Mouse (Mus musculus): Measurements from ENCODE around the gene Crmp1. TPM values are rescaled to one million over a fixed set of nuclear protein-coding genes. Genes with fewer than 3 reads are reported as not detected.

The Crmp1 gene
- polyA plus RNA-seq, 1 experiment from 2014 or later: 82.9 TPM

DNA sequence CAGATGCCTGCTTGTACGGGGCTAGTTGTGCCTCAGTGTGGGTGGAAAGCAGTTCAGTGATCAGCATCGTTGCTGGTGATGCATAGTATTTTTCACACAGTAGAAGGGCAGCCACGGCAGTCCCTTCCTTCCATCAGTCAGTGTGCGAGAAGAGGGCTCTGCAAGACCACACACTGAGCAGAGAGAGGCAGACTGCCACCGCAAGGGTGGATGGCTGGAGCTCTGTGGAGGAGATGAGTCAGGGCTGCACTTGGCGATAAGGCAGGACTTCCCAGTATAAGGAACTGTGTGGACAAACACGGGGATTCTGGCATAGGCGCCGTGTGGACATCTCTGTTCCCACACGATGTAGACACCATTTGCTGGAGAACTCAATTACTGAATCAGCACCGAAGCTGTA lies 39.3 kb downstream of the Crmp1 start:
- Histone ChIP-seq H3K4me1 (ENCODE audit: control insufficient read depth, insufficient read depth, low read length) (no peaks in the 10 kb centered on the region), H3K4me3 (ENCODE audit: low read depth, low read length) (no peak overlapping the region), H3K9me3 (replicated peaks; ENCODE audit: control insufficient read depth, low read length) (no peaks in the 10 kb centered on the region), H3K27me3 (ENCODE audit: control insufficient read depth, insufficient read depth, low read length) (no peaks in the 10 kb centered on the region), H3K36me3 (replicated peaks; ENCODE audit: control insufficient read depth, insufficient read depth, low read depth, low read length) (no peaks in the 10 kb centered on the region), H3K4me2 (ENCODE audit: low read depth, low read length) (no peak overlapping the region), H3K9ac (replicated peaks; ENCODE audit: low read length) (no peak overlapping the region), H3K27ac (replicated peaks; ENCODE audit: low read depth, low read length) (no peak overlapping the region)
- DNase-seq (ENCODE audit: low spot score): no peak
- 92% methylated on average over 11 of the region's 11 CpGs for WGBS
- no peak for ATAC-seq (replicated peaks; ENCODE audit: insufficient number of reproducible peaks, low FRiP score, low TSS enrichment, low read depth)

GRCm38 (mm10) chr5:37288374-37288773 lies 46.6 kb downstream of the Crmp1 start:
- H3K4me3 ChIP-seq (ENCODE audit: low read depth, low read length): no peak overlapping the region
- H3K4me2 ChIP-seq (ENCODE audit: low read depth, low read length): no peak overlapping the region
- no peaks in the 10 kb centered on the region for H3K9me3 ChIP-seq (replicated peaks; ENCODE audit: control insufficient read depth, low read length)
- no peak overlapping the region for H3K9ac ChIP-seq (replicated peaks; ENCODE audit: low read length)
- no peaks in the 10 kb centered on the region for H3K27me3 ChIP-seq (ENCODE audit: control insufficient read depth, insufficient read depth, low read length)
- H3K4me1 ChIP-seq (ENCODE audit: control insufficient read depth, insufficient read depth, low read length): no peaks in the 10 kb centered on the region
- WGBS: 62% methylated on average over 3 of the region's 3 CpGs
- DNase-seq (ENCODE audit: low spot score) (peak; percentile 50), ATAC-seq (replicated peaks; ENCODE audit: insufficient number of reproducible peaks, low FRiP score, low TSS enrichment, low read depth) (0 out of 2 replicates have a peak, but pooled peaks have one; percentile 47)
- H3K27ac ChIP-seq (replicated peaks; ENCODE audit: low read depth, low read length): no peak overlapping the region
- no peaks in the 10 kb centered on the region for H3K36me3 ChIP-seq (replicated peaks; ENCODE audit: control insufficient read depth, insufficient read depth, low read depth, low read length)

DNA sequence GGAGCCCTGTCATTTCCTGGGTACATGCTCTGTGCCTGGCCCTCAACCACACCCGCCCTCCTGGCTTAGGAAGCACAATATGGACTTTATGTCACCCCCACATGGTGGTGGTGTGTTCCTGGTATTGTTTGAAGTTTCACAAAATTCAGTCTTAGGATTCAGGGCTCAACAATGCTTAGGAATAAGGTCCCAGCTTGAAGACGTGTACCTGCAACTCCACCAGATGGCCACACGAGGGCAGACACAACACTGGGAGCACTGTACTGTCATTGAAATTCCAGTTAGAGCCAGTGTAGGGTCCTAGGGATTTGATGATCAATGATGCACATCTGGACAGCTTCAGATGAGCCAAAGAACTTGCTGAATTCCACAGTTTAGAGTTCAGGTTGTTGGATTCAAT lies 47.5 kb downstream of the Crmp1 start:
- WGBS: 13% methylated on average over 3 of the region's 3 CpGs
- no peaks in the 10 kb centered on the region for H3K9me3 ChIP-seq (replicated peaks; ENCODE audit: control insufficient read depth, low read length)
- H3K36me3 ChIP-seq (replicated peaks; ENCODE audit: control insufficient read depth, insufficient read depth, low read depth, low read length): no peaks in the 10 kb centered on the region
- no peak overlapping the region for H3K4me3 ChIP-seq (ENCODE audit: low read depth, low read length)
- no peak overlapping the region for H3K9ac ChIP-seq (replicated peaks; ENCODE audit: low read length)
- no peaks in the 10 kb centered on the region for H3K4me1 ChIP-seq (ENCODE audit: control insufficient read depth, insufficient read depth, low read length)
- no peak overlapping the region for H3K27ac ChIP-seq (replicated peaks; ENCODE audit: low read depth, low read length)
- no peak overlapping the region for H3K4me2 ChIP-seq (ENCODE audit: low read depth, low read length)
- ATAC-seq (replicated peaks; ENCODE audit: insufficient number of reproducible peaks, low FRiP score, low TSS enrichment, low read depth) (no peak), DNase-seq (ENCODE audit: low spot score) (peak; percentile 75)
- H3K27me3 ChIP-seq (ENCODE audit: control insufficient read depth, insufficient read depth, low read length): no peaks in the 10 kb centered on the region

GRCm38 (mm10) chr5:37290983-37291382 lies 49.2 kb downstream of the Crmp1 start:
- no peak overlapping the region for H3K27ac ChIP-seq (replicated peaks; ENCODE audit: low read depth, low read length)
- H3K9ac ChIP-seq (replicated peaks; ENCODE audit: low read length): no peak overlapping the region
- H3K4me3 ChIP-seq (ENCODE audit: low read depth, low read length): no peak overlapping the region
- ATAC-seq (replicated peaks; ENCODE audit: insufficient number of reproducible peaks, low FRiP score, low TSS enrichment, low read depth) (no peak), DNase-seq (ENCODE audit: low spot score) (peak; percentile 13)
- no peak overlapping the region for H3K4me2 ChIP-seq (ENCODE audit: low read depth, low read length)
- WGBS: 72% methylated on average over 9 of the region's 9 CpGs
- H3K4me1 ChIP-seq (ENCODE audit: control insufficient read depth, insufficient read depth, low read length): no peaks in the 10 kb centered on the region
- no peaks in the 10 kb centered on the region for H3K9me3 ChIP-seq (replicated peaks; ENCODE audit: control insufficient read depth, low read length)
- no peaks in the 10 kb centered on the region for H3K36me3 ChIP-seq (replicated peaks; ENCODE audit: control insufficient read depth, insufficient read depth, low read depth, low read length)
- H3K27me3 ChIP-seq (ENCODE audit: control insufficient read depth, insufficient read depth, low read length): no peaks in the 10 kb centered on the region

DNA sequence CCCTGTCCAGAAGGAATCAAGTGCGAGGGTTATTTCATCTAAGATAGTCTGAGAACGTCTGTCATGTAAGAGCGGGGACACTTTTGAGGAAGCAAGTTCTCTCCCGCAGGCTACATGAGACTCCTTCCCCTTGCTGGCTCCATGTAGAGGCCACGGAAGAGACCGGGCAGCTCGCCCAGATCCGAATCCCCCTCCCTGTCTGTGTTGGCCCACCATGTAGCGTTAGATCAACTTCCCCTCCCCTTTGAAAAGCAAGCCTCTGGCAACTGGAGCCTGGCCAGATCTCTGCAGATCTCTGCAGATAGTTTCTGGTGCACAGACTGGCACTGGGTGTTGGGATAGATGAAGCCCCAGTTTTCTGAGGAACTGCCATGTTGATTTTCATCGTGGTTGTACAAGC lies 55.0 kb downstream of the Crmp1 start:
- Histone ChIP-seq H3K27me3 (ENCODE audit: control insufficient read depth, insufficient read depth, low read length) (no peaks in the 10 kb centered on the region), H3K36me3 (replicated peaks; ENCODE audit: control insufficient read depth, insufficient read depth, low read depth, low read length) (no peaks in the 10 kb centered on the region), H3K27ac (replicated peaks; ENCODE audit: low read depth, low read length) (no peak overlapping the region), H3K4me3 (ENCODE audit: low read depth, low read length) (no peak overlapping the region), H3K4me2 (ENCODE audit: low read depth, low read length) (no peak overlapping the region), H3K9ac (replicated peaks; ENCODE audit: low read length) (no peak overlapping the region), H3K4me1 (ENCODE audit: control insufficient read depth, insufficient read depth, low read length) (no peaks in the 10 kb centered on the region), H3K9me3 (replicated peaks; ENCODE audit: control insufficient read depth, low read length) (no peaks in the 10 kb centered on the region)
- ATAC-seq (replicated peaks; ENCODE audit: insufficient number of reproducible peaks, low FRiP score, low TSS enrichment, low read depth) (no peak), DNase-seq (ENCODE audit: low spot score) (no peak)
- 83% methylated on average over 10 of the region's 10 CpGs for WGBS

GRCm38 (mm10) chr5:37298370-37298769 lies 56.6 kb downstream of the Crmp1 start:
- whole genome bisulfite sequencing: 22% methylated on average over 7 of the region's 7 CpGs
- ATAC-seq (replicated peaks; ENCODE audit: insufficient number of reproducible peaks, low FRiP score, low TSS enrichment, low read depth): no peak

DNA sequence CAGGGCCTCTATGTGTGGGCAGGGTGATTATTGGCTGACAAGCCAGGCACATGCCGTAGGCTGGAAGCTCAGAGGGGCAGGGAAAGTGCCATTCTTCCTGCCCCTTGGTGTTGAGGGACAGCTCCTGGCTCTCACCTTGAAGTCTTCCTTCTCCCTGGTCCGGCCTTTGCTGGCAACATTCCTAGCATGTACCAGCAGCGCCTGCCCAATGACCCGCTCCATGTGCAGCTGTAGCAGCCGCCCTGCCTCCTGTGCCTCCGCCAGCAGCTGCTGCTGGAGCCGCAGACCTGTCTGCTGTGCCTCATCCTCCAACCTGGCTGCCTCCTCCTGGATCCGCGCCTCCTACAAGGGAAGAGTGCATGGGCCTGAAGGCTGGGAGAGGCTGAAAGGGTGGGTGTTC lies 68.3 kb downstream of the Crmp1 start:
- Histone ChIP-seq H3K9ac (replicated peaks; ENCODE audit: low read length) (no peak overlapping the region), H3K4me3 (ENCODE audit: low read depth, low read length) (no peak overlapping the region), H3K36me3 (replicated peaks; ENCODE audit: control insufficient read depth, insufficient read depth, low read depth, low read length) (no peaks in the 10 kb centered on the region; the same call in none of the 2 replicates), H3K4me1 (ENCODE audit: control insufficient read depth, insufficient read depth, low read length) (no peaks in the 10 kb centered on the region), H3K27ac (replicated peaks; ENCODE audit: low read depth, low read length) (no peak overlapping the region), H3K9me3 (replicated peaks; ENCODE audit: control insufficient read depth, low read length) (no peaks in the 10 kb centered on the region), H3K4me2 (ENCODE audit: low read depth, low read length) (no peak overlapping the region), H3K27me3 (ENCODE audit: control insufficient read depth, insufficient read depth, low read length) (no peaks in the 10 kb centered on the region)
- ATAC-seq (replicated peaks; ENCODE audit: insufficient number of reproducible peaks, low FRiP score, low TSS enrichment, low read depth): no peak
- no peak for DNase-seq (ENCODE audit: low spot score)
- 90% methylated on average over 9 of the region's 9 CpGs for WGBS

More at GRCm38 (mm10) chr5:37298370-37298769, 56.6 kb downstream of the Crmp1 start:
- DNase-seq (ENCODE audit: low spot score): peak; percentile 43
- no peaks in the 10 kb centered on the region for H3K27me3 ChIP-seq (ENCODE audit: control insufficient read depth, insufficient read depth, low read length)
- no peak overlapping the region for H3K27ac ChIP-seq (replicated peaks; ENCODE audit: low read depth, low read length)
- no peak overlapping the region for H3K4me2 ChIP-seq (ENCODE audit: low read depth, low read length)
- H3K4me1 ChIP-seq (ENCODE audit: control insufficient read depth, insufficient read depth, low read length): no peaks in the 10 kb centered on the region
- no peaks in the 10 kb centered on the region for H3K36me3 ChIP-seq (replicated peaks; ENCODE audit: control insufficient read depth, insufficient read depth, low read depth, low read length)
- no peak overlapping the region for H3K4me3 ChIP-seq (ENCODE audit: low read depth, low read length)
- no peak overlapping the region for H3K9ac ChIP-seq (replicated peaks; ENCODE audit: low read length)
- no peaks in the 10 kb centered on the region for H3K9me3 ChIP-seq (replicated peaks; ENCODE audit: control insufficient read depth, low read length)

- H3K27me3 ChIP-seq (ENCODE audit: control insufficient read depth, insufficient read depth, low read length): no peaks in the 10 kb centered on the region
- H3K4me1 ChIP-seq (ENCODE audit: control insufficient read depth, insufficient read depth, low read length): no peaks in the 10 kb centered on the region
- H3K27ac ChIP-seq (replicated peaks; ENCODE audit: low read depth, low read length): no peak overlapping the region
- no peaks in the 10 kb centered on the region for H3K9me3 ChIP-seq (replicated peaks; ENCODE audit: control insufficient read depth, low read length)
- no peak overlapping the region for H3K4me2 ChIP-seq (ENCODE audit: low read depth, low read length)
- H3K4me3 ChIP-seq (ENCODE audit: low read depth, low read length): no peak overlapping the region
- ATAC-seq (replicated peaks; ENCODE audit: insufficient number of reproducible peaks, low FRiP score, low TSS enrichment, low read depth) (no peak), DNase-seq (ENCODE audit: low spot score) (no peak)
- WGBS: 85% methylated on average over 12 of the region's 12 CpGs
- H3K9ac ChIP-seq (replicated peaks; ENCODE audit: low read length): no peak overlapping the region
- peaks cover 3% of the 10 kb centered on the region for H3K36me3 ChIP-seq (replicated peaks; ENCODE audit: control insufficient read depth, insufficient read depth, low read depth, low read length)
Observed at GRCm38 (mm10) chr5:37312980-37313722, 71.4 kb downstream of the Crmp1 start.

Measured in embryonic facial prominence, embryonic 11.5 days (tissue).